Mouse (Mus musculus) forebrain, embryonic 15.5 days (tissue): ENCODE data around the gene Mfap4. TPM values are rescaled to one million over a fixed set of nuclear protein-coding genes. Genes with fewer than 3 reads are reported as not detected.

Experiments
- ATAC-seq: fragments of 200-750 bp; cut with Nextera tagmentation; replicated peaks from 2 replicates; pipeline ENCODE4 v1.8.0; 2017; ENCODE audit warnings: mild to moderate bottlenecking, moderate TSS enrichment, moderate library complexity
- H3K27ac ChIP-seq: fragments of 300-500 bp; sonication (generic); replicated peaks from 2 replicates; pipeline ENCODE4 v1.5.1; 2015; ENCODE audit warnings: mild to moderate bottlenecking, inconsistent platforms
- H3K27me3 ChIP-seq: fragments of 300-500 bp; sonication (generic); 2 replicates; pipeline ENCODE4 v1.6.1; 2015; ENCODE audit warnings: inconsistent platforms
- H3K36me3 ChIP-seq: fragments of 300-500 bp; sonication (generic); 2 replicates; pipeline ENCODE4 v1.6.1; 2015; ENCODE audit warnings: mild to moderate bottlenecking, inconsistent platforms
- H3K4me1 ChIP-seq: fragments of 300-500 bp; sonication (generic); 2 replicates; pipeline ENCODE4 v1.6.1; 2015; ENCODE audit warnings: inconsistent platforms
- H3K4me2 ChIP-seq: fragments of 300-500 bp; sonication (generic); replicated peaks from 2 replicates; pipeline ENCODE4 v1.6.1; 2015; ENCODE audit warnings: mild to moderate bottlenecking, inconsistent platforms
- H3K4me3 ChIP-seq: fragments of 300-500 bp; sonication (generic); 2 replicates; pipeline ENCODE4 v1.5.1; 2015; ENCODE audit warnings: mild to moderate bottlenecking, inconsistent platforms
- H3K9ac ChIP-seq: fragments of 300-500 bp; sonication (generic); replicated peaks from 2 replicates; pipeline ENCODE4 v1.6.1; 2015; ENCODE audit warnings: mild to moderate bottlenecking, inconsistent platforms
- H3K9me3 ChIP-seq: fragments of 300-500 bp; sonication (generic); 2 replicates; pipeline ENCODE4 v1.6.1; 2016; ENCODE audit warnings: inconsistent platforms
- WGBS: fragments of 180-500 bp; shearing (Covaris S2); methylation state at CpG from one replicate; pipeline ENCODE4 v1.1.7; 2015; ENCODE audit warnings: mixed read lengths; 5-methylcytosine and 5-hydroxymethylcytosine counted together
- polyA plus RNA-seq: library from polyadenylated mRNA; unstranded; fragments of >200 nt; fragmentation: Nextera tagmentation; extraction: Ambion mirVana; gene quantifications from 2 replicates; pipeline ENCODE4 v1.2.1, GENCODE M21; 2015

The Mfap4 gene
- polyA plus RNA-seq, 1 experiment from 2014 or later = 50.5 TPM

DNA sequence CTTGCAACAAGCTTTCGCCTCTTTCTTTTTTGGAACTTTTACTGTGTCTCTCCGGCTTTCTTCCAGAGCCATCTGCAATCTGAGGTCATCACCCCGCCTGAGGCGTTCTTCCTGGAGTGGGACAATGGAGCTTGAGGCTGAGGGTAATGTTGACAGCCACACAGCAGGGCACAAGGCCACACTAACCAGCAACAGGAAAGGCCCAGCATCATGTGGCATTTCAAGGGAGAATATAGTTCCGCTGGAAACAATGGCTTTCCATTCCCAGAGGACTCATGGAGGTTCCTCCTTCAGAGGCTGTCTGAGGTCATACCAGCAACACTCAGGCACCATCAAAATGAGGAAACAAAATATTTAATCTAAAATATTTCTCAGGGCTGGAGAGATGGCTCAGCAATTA is 48.3 kb downstream of the Mfap4 start:
- Histone ChIP-seq H3K27me3 (no peaks in the 10 kb centered on the region), H3K27ac (no peak overlapping the region), H3K4me3 (no peak overlapping the region), H3K4me1 (0 out of 2 replicates have a peak, but pooled peaks cover 3% of the 10 kb centered on the region), H3K9me3 (no peaks in the 10 kb centered on the region), H3K36me3 (no peaks in the 10 kb centered on the region), H3K4me2 (no peak overlapping the region), H3K9ac (no peak overlapping the region)
- WGBS = 82% methylated on average over 5 of the region's 5 CpGs
- ATAC-seq = no peak

DNA sequence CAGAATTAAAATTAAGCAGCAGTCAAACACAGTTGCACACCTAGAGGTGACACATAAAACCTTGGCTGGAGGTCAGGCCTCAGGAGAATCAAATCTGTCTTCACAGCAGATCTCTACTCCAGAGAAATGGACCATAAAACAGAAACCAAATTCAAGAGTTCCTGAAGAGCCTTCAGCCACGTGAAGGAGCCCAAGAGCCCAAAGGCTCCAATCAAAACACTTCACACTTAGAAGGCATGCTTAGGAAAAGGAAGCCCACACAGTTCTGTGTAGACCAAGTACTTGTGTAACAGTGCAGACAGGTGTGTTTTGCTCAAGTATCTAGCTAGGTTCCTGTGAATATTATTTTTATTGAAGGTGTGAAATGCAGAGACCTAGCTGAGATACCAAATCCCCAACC is 50.3 kb downstream of the Mfap4 start:
- Histone ChIP-seq H3K4me3 (no peak overlapping the region), H3K4me1 (0 out of 2 replicates have a peak, but pooled peaks cover 3% of the 10 kb centered on the region), H3K9me3 (no peaks in the 10 kb centered on the region), H3K36me3 (peaks cover 9% of the 10 kb centered on the region; the same call in 1 of the 2 replicates), H3K27ac (no peak overlapping the region), H3K27me3 (no peaks in the 10 kb centered on the region), H3K9ac (no peak overlapping the region), H3K4me2 (no peak overlapping the region)
- ATAC-seq = no peak
- 70% methylated on average over 1 of the region's 1 CpGs for WGBS

- ATAC-seq = no peak
Measured at GRCm38 (mm10) chr11:61536952-61537351, 51.7 kb downstream of the Mfap4 start.

DNA sequence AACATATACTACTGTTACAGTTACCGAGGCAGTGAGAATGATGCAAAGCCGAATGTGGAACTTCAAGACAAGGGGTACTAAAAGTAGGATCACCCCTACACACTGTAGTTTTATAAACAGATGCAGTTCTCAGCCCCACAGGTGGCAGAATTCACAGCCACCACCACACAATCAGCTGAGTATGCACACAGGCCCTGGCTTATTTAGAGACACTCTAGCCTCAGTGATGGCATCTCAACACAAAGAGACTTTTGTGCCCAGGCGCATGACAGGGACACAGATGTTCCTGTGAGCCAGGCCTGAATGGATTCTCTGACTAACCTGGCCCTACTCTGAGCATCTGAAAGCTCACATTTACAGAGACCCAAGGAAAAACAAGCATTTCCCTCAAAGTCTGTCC is 52.1 kb downstream of the Mfap4 start:
- H3K4me2 ChIP-seq = no peak overlapping the region
- no peak overlapping the region for H3K27ac ChIP-seq
- H3K27me3 ChIP-seq = no peaks in the 10 kb centered on the region
- ATAC-seq = no peak
- no peak overlapping the region for H3K9ac ChIP-seq
- no peak overlapping the region for H3K4me3 ChIP-seq
- H3K36me3 ChIP-seq = peaks cover 9% of the 10 kb centered on the region; the same call in 1 of the 2 replicates
- H3K9me3 ChIP-seq = no peaks in the 10 kb centered on the region
- H3K4me1 ChIP-seq = 0 out of 2 replicates have a peak, but pooled peaks cover under 1% of the 10 kb centered on the region
- 87% methylated on average over 3 of the region's 3 CpGs for WGBS

More at GRCm38 (mm10) chr11:61536952-61537351, 51.7 kb downstream of the Mfap4 start:
- Histone ChIP-seq H3K27ac (no peak overlapping the region), H3K4me2 (no peak overlapping the region), H3K4me3 (no peak overlapping the region), H3K9me3 (no peaks in the 10 kb centered on the region), H3K27me3 (no peaks in the 10 kb centered on the region), H3K4me1 (0 out of 2 replicates have a peak, but pooled peaks cover 3% of the 10 kb centered on the region), H3K9ac (no peak overlapping the region), H3K36me3 (peaks cover 9% of the 10 kb centered on the region; the same call in 1 of the 2 replicates)
- 70% methylated on average over 3 of the region's 3 CpGs for WGBS

Other genes starting within 250 kb of the Mfap4 start
- 27.5 and 28.0 TPM in 2 replicates for gene Aldh3a2, start 218.0 kb upstream of the Mfap4 start, polyA plus RNA-seq
- not detected in 2 replicates for gene Slc47a2, start 142.6 kb upstream of the Mfap4 start, polyA plus RNA-seq
- 0.13 TPM in 1 of 2 replicates, not detected in the other for gene Slc47a1, start 107.1 kb upstream of the Mfap4 start, polyA plus RNA-seq
- gene Rnf112, start 31.3 kb upstream of the Mfap4 start, polyA plus RNA-seq = 22.4 and 24.2 TPM in 2 replicates
- gene Mapk7, start 9.0 kb downstream of the Mfap4 start, polyA plus RNA-seq = 109 and 117 TPM in 2 replicates
- 38.8 and 42.8 TPM in 2 replicates for gene B9d1, start 19.7 kb downstream of the Mfap4 start, polyA plus RNA-seq
- 64.6 and 67.3 TPM in 2 replicates for gene Epn2, start 94.3 kb downstream of the Mfap4 start, polyA plus RNA-seq
- 8.0 and 9.1 TPM in 2 replicates for gene Grap, start 167.8 kb downstream of the Mfap4 start, polyA plus RNA-seq
- gene Fam83g, start 198.7 kb downstream of the Mfap4 start, polyA plus RNA-seq = 0.20 and 0.51 TPM in 2 replicates
- not detected in 2 replicates for gene Slc5a10, start 235.4 kb downstream of the Mfap4 start, polyA plus RNA-seq